ENCODE assay signal across 9 mouse cellular contexts in genomic region chr8:120321724-120322123, GRCm38 (mm10).
A peak's percentile ranks its signal among the peaks of the same experiment; 100 is the strongest.
DNase-seq lines count a peak whose midpoint lies in the region; ATAC-seq and TF ChIP-seq lines count a peak whose summit lies in the region.
"Had no signal": no experiment of that assay in that cellular context is flagged by ENCODE, and none has a peak within 500 bp of the region (broad histone marks: within the 10 kb centered on the region; RNA-seq: fewer than 3 reads in every experiment).

No protein-coding gene starts in this region.

- H3K27ac ChIP-seq in left cerebral cortex, adult 2 months = no peak overlapping the region
- H3K27ac ChIP-seq: limb, embryonic 15.5 days had no signal

- no peak overlapping the region for H3K4me3 ChIP-seq in left cerebral cortex, adult 2 months
- H3K4me3 ChIP-seq: limb, embryonic 15.5 days had no signal

- no peak for ATAC-seq in CD4-positive, CD25-positive, alpha-beta regulatory T cell, adult 4 months
- ATAC-seq in frontal cortex, adult (ENCODE audit: low TSS enrichment) = no peak

- peak; percentile 70 for DNase-seq in CD4-positive, CD25-positive, alpha-beta regulatory T cell, adult 2 months (ENCODE audit: low read depth, low spot score)
- no peak for DNase-seq in left cerebral cortex, adult 2 months (ENCODE audit: extremely low spot score in 1 of 2, low spot score in 2 of 2)
- no peak for DNase-seq in left cerebral cortex, postnatal 10 days (ENCODE audit: extremely low spot score in 1 of 2, low spot score in 2 of 2)
- peak; percentile 30 for DNase-seq in adipocyte (ENCODE audit: low spot score)
- DNase-seq in retina, embryonic 14.5 days (ENCODE audit: low spot score) = peak; percentile 67
- no peak for DNase-seq in frontal cortex, postnatal 36 days (ENCODE audit: low spot score in 2 of 2)

- intact Hi-C loops in left cerebral cortex, adult 2 months (cut with DNase I) = no loop called here
- intact Hi-C loops in left cerebral cortex, postnatal 10 days (cut with DNase I) = no loop called here

- peak; percentile 56 for TF ChIP-seq CTCF in left cerebral cortex, adult 2 months (IDR thresholded peaks at IDR 0.05)

Comparison
In these comparisons a context has a peak if more than half of its experiments do, and no peak if none do; other contexts are left out.
1. DNase-seq: peak in CD4-positive, CD25-positive, alpha-beta regulatory T cell, adult 2 months (single experiment), adipocyte (single experiment) and retina, embryonic 14.5 days (single experiment); none in left cerebral cortex, adult 2 months (0 of 2), left cerebral cortex, postnatal 10 days (0 of 2) and frontal cortex, postnatal 36 days (0 of 2).